Mouse (Mus musculus): ENCODE measurements around the gene Prc1. TPM values are rescaled to one million over a fixed set of nuclear protein-coding genes. Genes with fewer than 3 reads are reported as not detected.

The Prc1 gene
- polyA plus RNA-seq, 1 experiment, result 1.7 TPM

GRCm38 (mm10) chr7:80284391-80284790 lies 9.9 kb upstream of the Prc1 start:
- Histone ChIP-seq H3K27me3 (replicated peaks; ENCODE audit: control insufficient read depth, insufficient read depth, low read length) (no peaks in the 10 kb centered on the region), H3K4me3 (ENCODE audit: insufficient read depth, low read depth, low read length) (no peak overlapping the region), H3K4me1 (ENCODE audit: control insufficient read depth, insufficient read depth, low read length) (no peaks in the 10 kb centered on the region), H3K27ac (ENCODE audit: insufficient read depth, low read depth, low read length) (no peak overlapping the region), H3K36me3 (ENCODE audit: control insufficient read depth, insufficient read depth, low read length) (peaks cover 4% of the 10 kb centered on the region)
- TF ChIP-seq CTCF (conservative IDR thresholded peaks at IDR 0.05; ENCODE audit: insufficient read depth, insufficient read length, low read depth, low read length), result no peak
- no peak for TF ChIP-seq POLR2A (IDR thresholded peaks at IDR 0.05; ENCODE audit: low read depth, low read length)
- WGBS, result 85% methylated on average over 5 of the region's 5 CpGs
- DNase-seq, result no peak

- WGBS, result 90% methylated on average over 6 of the region's 6 CpGs
- Histone ChIP-seq H3K27ac (ENCODE audit: insufficient read depth, low read depth, low read length) (no peak overlapping the region), H3K4me3 (ENCODE audit: insufficient read depth, low read depth, low read length) (no peak overlapping the region), H3K36me3 (ENCODE audit: control insufficient read depth, insufficient read depth, low read length) (peaks cover 4% of the 10 kb centered on the region; the same call in 1 of the 2 replicates), H3K4me1 (ENCODE audit: control insufficient read depth, insufficient read depth, low read length) (no peaks in the 10 kb centered on the region), H3K27me3 (replicated peaks; ENCODE audit: control insufficient read depth, insufficient read depth, low read length) (no peaks in the 10 kb centered on the region)
- no peak for DNase-seq
- no peak for TF ChIP-seq CTCF (conservative IDR thresholded peaks at IDR 0.05; ENCODE audit: insufficient read depth, insufficient read length, low read depth, low read length)
- TF ChIP-seq POLR2A (IDR thresholded peaks at IDR 0.05; ENCODE audit: low read depth, low read length), result no peak
Measured at GRCm38 (mm10) chr7:80285725-80286124, 8.5 kb upstream of the Prc1 start.

GRCm38 (mm10) chr7:80287736-80288135 lies 6.5 kb upstream of the Prc1 start:
- no peak for DNase-seq
- H3K27ac ChIP-seq (ENCODE audit: insufficient read depth, low read depth, low read length), result no peak overlapping the region
- no peak overlapping the region for H3K4me3 ChIP-seq (ENCODE audit: insufficient read depth, low read depth, low read length)
- H3K36me3 ChIP-seq (ENCODE audit: control insufficient read depth, insufficient read depth, low read length), result peaks cover 4% of the 10 kb centered on the region; the same call in 1 of the 2 replicates
- no peaks in the 10 kb centered on the region for H3K27me3 ChIP-seq (replicated peaks; ENCODE audit: control insufficient read depth, insufficient read depth, low read length)
- 77% methylated on average over 10 of the region's 10 CpGs for WGBS
- H3K4me1 ChIP-seq (ENCODE audit: control insufficient read depth, insufficient read depth, low read length), result no peaks in the 10 kb centered on the region
- TF ChIP-seq CTCF (conservative IDR thresholded peaks at IDR 0.05; ENCODE audit: insufficient read depth, insufficient read length, low read depth, low read length) (no peak), POLR2A (IDR thresholded peaks at IDR 0.05; ENCODE audit: low read depth, low read length) (no peak)

- H3K27me3 ChIP-seq (replicated peaks; ENCODE audit: control insufficient read depth, insufficient read depth, low read length), result no peaks in the 10 kb centered on the region
- WGBS, result 8% methylated on average over 37 of the region's 37 CpGs
- H3K27ac ChIP-seq (ENCODE audit: insufficient read depth, low read depth, low read length), result no peak overlapping the region
- H3K36me3 ChIP-seq (ENCODE audit: control insufficient read depth, insufficient read depth, low read length), result no peaks in the 10 kb centered on the region
- no peaks in the 10 kb centered on the region for H3K4me1 ChIP-seq (ENCODE audit: control insufficient read depth, insufficient read depth, low read length)
- no peak for DNase-seq
- peak overlapping the region; percentile 54 for H3K4me3 ChIP-seq (ENCODE audit: insufficient read depth, low read depth, low read length)
- TF ChIP-seq CTCF (conservative IDR thresholded peaks at IDR 0.05; ENCODE audit: insufficient read depth, insufficient read length, low read depth, low read length) (no peak), POLR2A (IDR thresholded peaks at IDR 0.05; ENCODE audit: low read depth, low read length) (no peak)
Measured at GRCm38 (mm10) chr7:80294764-80295648, 756 bp downstream of the Prc1 start.

- no peaks in the 10 kb centered on the region for H3K4me1 ChIP-seq (ENCODE audit: control insufficient read depth, insufficient read depth, low read length)
- no peak overlapping the region for H3K27ac ChIP-seq (ENCODE audit: insufficient read depth, low read depth, low read length)
- no peak for TF ChIP-seq POLR2A (IDR thresholded peaks at IDR 0.05; ENCODE audit: low read depth, low read length)
- no peak for TF ChIP-seq CTCF (conservative IDR thresholded peaks at IDR 0.05; ENCODE audit: insufficient read depth, insufficient read length, low read depth, low read length)
- no peaks in the 10 kb centered on the region for H3K36me3 ChIP-seq (ENCODE audit: control insufficient read depth, insufficient read depth, low read length)
- no peaks in the 10 kb centered on the region for H3K27me3 ChIP-seq (replicated peaks; ENCODE audit: control insufficient read depth, insufficient read depth, low read length)
- no peak for DNase-seq
- WGBS, result 92% methylated on average over 6 of the region's 6 CpGs
- H3K4me3 ChIP-seq (ENCODE audit: insufficient read depth, low read depth, low read length), result no peak overlapping the region
Measured at GRCm38 (mm10) chr7:80296462-80296861, 2.2 kb downstream of the Prc1 start.

GRCm38 (mm10) chr7:80297041-80297440 lies 2.8 kb downstream of the Prc1 start:
- H3K4me1 ChIP-seq (ENCODE audit: control insufficient read depth, insufficient read depth, low read length), result no peaks in the 10 kb centered on the region
- H3K27me3 ChIP-seq (replicated peaks; ENCODE audit: control insufficient read depth, insufficient read depth, low read length), result no peaks in the 10 kb centered on the region
- no peak overlapping the region for H3K4me3 ChIP-seq (ENCODE audit: insufficient read depth, low read depth, low read length)
- no peak for TF ChIP-seq POLR2A (IDR thresholded peaks at IDR 0.05; ENCODE audit: low read depth, low read length)
- no peak for TF ChIP-seq CTCF (conservative IDR thresholded peaks at IDR 0.05; ENCODE audit: insufficient read depth, insufficient read length, low read depth, low read length)
- H3K27ac ChIP-seq (ENCODE audit: insufficient read depth, low read depth, low read length), result no peak overlapping the region
- no peaks in the 10 kb centered on the region for H3K36me3 ChIP-seq (ENCODE audit: control insufficient read depth, insufficient read depth, low read length)
- 82% methylated on average over 3 of the region's 3 CpGs for WGBS
- no peak for DNase-seq

- no peak overlapping the region for H3K27ac ChIP-seq (ENCODE audit: insufficient read depth, low read depth, low read length)
- no peaks in the 10 kb centered on the region for H3K27me3 ChIP-seq (replicated peaks; ENCODE audit: control insufficient read depth, insufficient read depth, low read length)
- no peaks in the 10 kb centered on the region for H3K4me1 ChIP-seq (ENCODE audit: control insufficient read depth, insufficient read depth, low read length)
- no peaks in the 10 kb centered on the region for H3K36me3 ChIP-seq (ENCODE audit: control insufficient read depth, insufficient read depth, low read length)
- DNase-seq, result no peak
- no peak overlapping the region for H3K4me3 ChIP-seq (ENCODE audit: insufficient read depth, low read depth, low read length)
- TF ChIP-seq CTCF (conservative IDR thresholded peaks at IDR 0.05; ENCODE audit: insufficient read depth, insufficient read length, low read depth, low read length), result no peak
- TF ChIP-seq POLR2A (IDR thresholded peaks at IDR 0.05; ENCODE audit: low read depth, low read length), result no peak
- WGBS, result 91% methylated on average over 4 of the region's 4 CpGs
Measured at GRCm38 (mm10) chr7:80298754-80299153, 4.5 kb downstream of the Prc1 start.
